Mouse (Mus musculus): ENCODE results near the gene Ripor2. TPM values are rescaled to one million over a fixed set of nuclear protein-coding genes. Genes with fewer than 3 reads are reported as not detected.

The Ripor2 gene
- polyA plus RNA-seq, 1 experiment from 2014 or later: 1.7 TPM

GRCm38 (mm10) chr13:24715601-24716000, 133.6 kb downstream of the Ripor2 start:
- no peak for ATAC-seq (ENCODE audit: insufficient number of reproducible peaks, insufficient read depth, low FRiP score, low TSS enrichment, low read depth)
- no peak overlapping the region for H3K27ac ChIP-seq
- 82% methylated on average over 5 of the region's 5 CpGs for WGBS

GRCm38 (mm10) chr13:24716441-24716840, 134.5 kb downstream of the Ripor2 start:
- Histone ChIP-seq H3K4me2 (no peak overlapping the region), H3K36me3 (no peaks in the 10 kb centered on the region), H3K27me3 (peaks cover 6% of the 10 kb centered on the region; the same call in 1 of the 2 replicates), H3K27ac (no peak overlapping the region), H3K9ac (replicated peaks) (no peak overlapping the region), H3K9me3 (no peaks in the 10 kb centered on the region), H3K4me1 (replicated peaks) (peaks cover 3% of the 10 kb centered on the region; the same call in 1 of the 2 replicates), H3K4me3 (replicated peaks) (no peak overlapping the region)
- 87% methylated on average over 9 of the region's 9 CpGs for WGBS
- ATAC-seq (ENCODE audit: insufficient number of reproducible peaks, insufficient read depth, low FRiP score, low TSS enrichment, low read depth): no peak

More at GRCm38 (mm10) chr13:24715601-24716000, 133.6 kb downstream of the Ripor2 start:
- no peak overlapping the region for H3K4me3 ChIP-seq (replicated peaks)
- peaks cover 3% of the 10 kb centered on the region; the same call in 1 of the 2 replicates for H3K4me1 ChIP-seq (replicated peaks)
- H3K27me3 ChIP-seq: peaks cover 6% of the 10 kb centered on the region; the same call in 1 of the 2 replicates
- H3K9me3 ChIP-seq: no peaks in the 10 kb centered on the region
- H3K36me3 ChIP-seq: no peaks in the 10 kb centered on the region
- H3K4me2 ChIP-seq: no peak overlapping the region
- no peak overlapping the region; the same call in 1 of the 2 replicates for H3K9ac ChIP-seq (replicated peaks)

- no peak for ATAC-seq (ENCODE audit: insufficient number of reproducible peaks, insufficient read depth, low FRiP score, low TSS enrichment, low read depth)
- WGBS: 54% methylated on average over 7 of the region's 7 CpGs
- no peak overlapping the region for H3K27ac ChIP-seq
- no peaks in the 10 kb centered on the region for H3K36me3 ChIP-seq
- no peak overlapping the region for H3K4me2 ChIP-seq
- H3K4me1 ChIP-seq (replicated peaks): peaks cover 3% of the 10 kb centered on the region; the same call in 1 of the 2 replicates
- no peaks in the 10 kb centered on the region for H3K9me3 ChIP-seq
- H3K27me3 ChIP-seq: peaks cover 6% of the 10 kb centered on the region; the same call in 1 of the 2 replicates
- H3K9ac ChIP-seq (replicated peaks): no peak overlapping the region
- H3K4me3 ChIP-seq (replicated peaks): no peak overlapping the region
These were observed 135.7 kb downstream of the Ripor2 start for GRCm38 (mm10) chr13:24717677-24718076.

GRCm38 (mm10) chr13:24721502-24721901, 139.5 kb downstream of the Ripor2 start:
- Histone ChIP-seq H3K9me3 (no peaks in the 10 kb centered on the region), H3K4me2 (no peak overlapping the region), H3K27me3 (no peaks in the 10 kb centered on the region), H3K4me1 (replicated peaks) (peaks cover 11% of the 10 kb centered on the region), H3K27ac (no peak overlapping the region), H3K4me3 (replicated peaks) (no peak overlapping the region), H3K9ac (replicated peaks) (no peak overlapping the region), H3K36me3 (no peaks in the 10 kb centered on the region)
- 81% methylated on average over 10 of the region's 10 CpGs for WGBS
- ATAC-seq (ENCODE audit: insufficient number of reproducible peaks, insufficient read depth, low FRiP score, low TSS enrichment, low read depth): no peak

- Histone ChIP-seq H3K4me1 (replicated peaks) (peaks cover 11% of the 10 kb centered on the region; the same call in 1 of the 2 replicates), H3K27ac (no peak overlapping the region), H3K4me3 (replicated peaks) (no peak overlapping the region), H3K27me3 (no peaks in the 10 kb centered on the region), H3K9me3 (no peaks in the 10 kb centered on the region), H3K9ac (replicated peaks) (no peak overlapping the region), H3K4me2 (no peak overlapping the region), H3K36me3 (no peaks in the 10 kb centered on the region)
- 53% methylated on average over 8 of the region's 8 CpGs for WGBS
- ATAC-seq (ENCODE audit: insufficient number of reproducible peaks, insufficient read depth, low FRiP score, low TSS enrichment, low read depth): no peak
These were observed 141.9 kb downstream of the Ripor2 start for GRCm38 (mm10) chr13:24723699-24724394.

- Histone ChIP-seq H3K9me3 (no peaks in the 10 kb centered on the region), H3K4me3 (replicated peaks) (no peak overlapping the region), H3K27ac (0 out of 2 replicates have a peak overlapping the region, but pooled peaks have one; percentile 42), H3K4me1 (replicated peaks) (peaks cover 11% of the 10 kb centered on the region; the same call in 1 of the 2 replicates), H3K4me2 (no peak overlapping the region), H3K27me3 (no peaks in the 10 kb centered on the region), H3K36me3 (no peaks in the 10 kb centered on the region), H3K9ac (replicated peaks) (no peak overlapping the region)
- ATAC-seq (ENCODE audit: insufficient number of reproducible peaks, insufficient read depth, low FRiP score, low TSS enrichment, low read depth): no peak
- WGBS: 64% methylated on average over 4 of the region's 4 CpGs
These were observed 142.4 kb downstream of the Ripor2 start for GRCm38 (mm10) chr13:24724395-24724759.

- Histone ChIP-seq H3K9ac (replicated peaks) (no peak overlapping the region), H3K4me3 (replicated peaks) (no peak overlapping the region), H3K27ac (no peak overlapping the region), H3K36me3 (no peaks in the 10 kb centered on the region), H3K4me1 (replicated peaks) (peaks cover 5% of the 10 kb centered on the region; the same call in 1 of the 2 replicates), H3K27me3 (no peaks in the 10 kb centered on the region), H3K4me2 (no peak overlapping the region), H3K9me3 (no peaks in the 10 kb centered on the region)
- no peak for ATAC-seq (ENCODE audit: insufficient number of reproducible peaks, insufficient read depth, low FRiP score, low TSS enrichment, low read depth)
- 94% methylated on average over 5 of the region's 5 CpGs for WGBS
These were observed 147.1 kb downstream of the Ripor2 start for GRCm38 (mm10) chr13:24729128-24729527.

GRCm38 (mm10) chr13:24734502-24734901, 152.5 kb downstream of the Ripor2 start:
- Histone ChIP-seq H3K36me3 (no peaks in the 10 kb centered on the region), H3K9me3 (no peaks in the 10 kb centered on the region), H3K27ac (no peak overlapping the region), H3K4me1 (replicated peaks) (no peaks in the 10 kb centered on the region), H3K27me3 (no peaks in the 10 kb centered on the region), H3K4me2 (no peak overlapping the region), H3K9ac (replicated peaks) (no peak overlapping the region), H3K4me3 (replicated peaks) (no peak overlapping the region)
- 86% methylated on average over 5 of the region's 5 CpGs for WGBS
- no peak for ATAC-seq (ENCODE audit: insufficient number of reproducible peaks, insufficient read depth, low FRiP score, low TSS enrichment, low read depth)

- 73% methylated on average over 6 of the region's 6 CpGs for WGBS
These were observed 153.7 kb downstream of the Ripor2 start for GRCm38 (mm10) chr13:24735608-24736131.

GRCm38 (mm10) chr13:24741028-24741427, 159.0 kb downstream of the Ripor2 start, which contains the start of gene Armh2:
Gene Armh2, plus strand, starts transcription at chr13:24741232.
- H3K9me3 ChIP-seq: no peaks in the 10 kb centered on the region
- H3K4me2 ChIP-seq: no peak within 1 kb of the TSS
- H3K27ac ChIP-seq: no peak within 1 kb of the TSS
- no peaks in the 10 kb centered on the region for H3K27me3 ChIP-seq
- peaks cover 6% of the 10 kb centered on the region; the same call in 1 of the 2 replicates for H3K36me3 ChIP-seq
- no peaks in the 10 kb centered on the region for H3K4me1 ChIP-seq (replicated peaks)
- no peak within 1 kb of the TSS for H3K4me3 ChIP-seq (replicated peaks)
- 89% methylated on average over 10 of the region's 10 CpGs for WGBS
- ATAC-seq (ENCODE audit: insufficient number of reproducible peaks, insufficient read depth, low FRiP score, low TSS enrichment, low read depth): no peak
- no peak within 1 kb of the TSS for H3K9ac ChIP-seq (replicated peaks)

More at GRCm38 (mm10) chr13:24735608-24736131, 153.7 kb downstream of the Ripor2 start:
- H3K9me3 ChIP-seq: no peaks in the 10 kb centered on the region
- 0 out of 2 replicates have a peak, but pooled peaks cover 2% of the 10 kb centered on the region for H3K36me3 ChIP-seq
- H3K4me1 ChIP-seq (replicated peaks): no peaks in the 10 kb centered on the region
- no peak overlapping the region for H3K4me3 ChIP-seq (replicated peaks)
- no peaks in the 10 kb centered on the region for H3K27me3 ChIP-seq
- ATAC-seq (ENCODE audit: insufficient number of reproducible peaks, insufficient read depth, low FRiP score, low TSS enrichment, low read depth): no peak
- H3K4me2 ChIP-seq: no peak overlapping the region
- no peak overlapping the region for H3K27ac ChIP-seq
- no peak overlapping the region for H3K9ac ChIP-seq (replicated peaks)

- no peaks in the 10 kb centered on the region for H3K4me1 ChIP-seq (replicated peaks)
- H3K9ac ChIP-seq (replicated peaks): no peak overlapping the region
- H3K4me2 ChIP-seq: no peak overlapping the region
- no peaks in the 10 kb centered on the region for H3K9me3 ChIP-seq
- WGBS: 90% methylated on average over 3 of the region's 3 CpGs
- no peak for ATAC-seq (ENCODE audit: insufficient number of reproducible peaks, insufficient read depth, low FRiP score, low TSS enrichment, low read depth)
- no peak overlapping the region for H3K4me3 ChIP-seq (replicated peaks)
- no peak overlapping the region for H3K27ac ChIP-seq
- H3K27me3 ChIP-seq: no peaks in the 10 kb centered on the region
- peaks cover 35% of the 10 kb centered on the region for H3K36me3 ChIP-seq
These were observed 165.8 kb downstream of the Ripor2 start for GRCm38 (mm10) chr13:24747823-24748222.
